Mouse (Mus musculus): ENCODE data around the gene Cfap97. TPM values are rescaled to one million over a fixed set of nuclear protein-coding genes. Genes with fewer than 3 reads are reported as not detected.
"Not testable (repeated sequence)": the region's sequence is repeated elsewhere in the genome, so short reads cannot be mapped to it uniquely, and the experiment has no call there.

Cfap97 gene
- 8.4 and 25.9 TPM in 2 replicates for total RNA-seq (2015; ENCODE audit: low replicate concordance)
- total RNA-seq (2017; ENCODE audit: low replicate concordance) = 11.1 and 13.6 TPM in 2 replicates

DNA sequence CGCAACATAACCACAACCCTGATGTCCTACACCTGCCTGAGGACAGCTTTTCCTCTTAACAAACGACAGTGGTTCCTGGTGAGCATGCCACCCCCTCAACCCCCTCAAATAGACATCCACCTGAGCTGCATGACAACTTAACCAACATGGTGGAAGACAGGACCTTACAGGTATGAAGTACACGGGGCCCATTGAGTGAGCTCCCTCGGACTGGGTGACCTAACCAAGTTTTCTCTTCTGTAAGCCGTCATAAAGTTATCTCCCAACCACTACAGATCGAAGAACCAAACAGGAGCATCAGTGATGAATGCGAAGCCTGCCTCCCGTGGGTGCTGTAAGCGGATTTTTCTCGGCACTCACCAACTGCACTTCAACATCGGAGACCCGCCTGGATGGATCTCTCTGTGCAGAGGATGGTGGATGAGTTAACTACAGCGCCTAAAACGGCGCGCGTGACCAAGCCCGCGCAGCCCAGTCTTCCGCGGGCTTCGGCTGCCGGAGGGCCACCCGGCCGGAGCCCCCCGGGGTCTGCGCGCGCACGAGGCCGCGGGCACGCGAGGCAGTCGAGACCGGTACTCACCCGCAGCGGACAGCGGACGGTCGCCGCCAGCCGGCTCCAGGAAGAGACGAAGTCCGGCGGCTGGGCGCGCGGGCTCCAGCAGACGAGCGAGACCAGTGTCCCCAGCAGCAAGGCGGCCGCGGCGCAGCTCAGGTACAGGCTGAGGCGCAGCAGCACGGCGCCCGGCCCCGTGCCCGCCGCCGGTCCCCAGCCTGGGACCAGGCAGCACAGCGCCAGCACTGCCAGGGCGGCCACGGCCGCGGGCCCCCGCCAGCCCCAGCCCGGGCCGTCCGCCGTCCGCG lies at the start of gene Cfap97:
TSS of gene Cfap97 (plus strand) at position 570 of the 861 bp plus-strand sequence.
- ATAC-seq (replicated peaks; ENCODE audit: low FRiP score, poor library complexity, severe bottlenecking) = peak; percentile 53; the same call in 1 of the 2 replicates

DNA sequence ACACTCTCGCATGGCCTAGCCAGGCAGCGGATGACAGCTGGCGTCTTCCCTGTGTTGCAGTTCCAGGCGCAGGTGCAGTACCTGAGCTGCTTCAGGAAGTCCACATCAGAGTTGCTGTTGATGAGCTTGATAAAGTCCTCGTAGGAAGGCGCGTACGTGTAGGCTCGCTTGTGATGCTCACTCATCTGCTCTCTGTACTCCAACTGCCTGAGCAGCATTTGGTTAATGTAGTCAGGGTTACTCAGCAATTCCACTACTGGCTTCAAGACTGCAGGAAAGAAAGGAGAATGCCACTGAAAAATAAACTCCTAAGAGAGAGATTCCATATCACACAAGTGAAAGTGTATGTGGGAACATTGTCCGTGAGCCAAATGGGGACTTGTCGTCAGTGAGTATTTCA lies 48.1 kb upstream of the Cfap97 start:
- ATAC-seq (replicated peaks; ENCODE audit: low FRiP score, poor library complexity, severe bottlenecking) = no peak

DNA sequence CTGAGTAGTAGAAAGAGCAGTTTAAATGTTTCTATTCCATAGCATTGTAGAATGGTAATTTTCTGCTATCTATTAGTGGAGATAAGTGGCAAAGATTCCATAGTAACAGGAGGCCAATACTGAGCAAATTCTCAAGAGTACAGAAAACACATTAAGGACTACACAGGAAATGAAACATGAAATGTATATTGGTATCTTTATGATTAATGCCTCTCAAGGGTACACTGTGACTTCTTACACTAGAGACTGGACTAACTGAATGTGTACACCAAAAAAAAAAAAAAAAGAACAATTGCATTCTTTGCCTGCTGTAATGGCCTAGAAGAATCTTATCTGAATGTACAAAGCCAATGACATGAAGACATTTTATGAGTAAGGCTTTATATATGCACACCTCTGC lies 43.9 kb upstream of the Cfap97 start:
- ATAC-seq (replicated peaks; ENCODE audit: low FRiP score, poor library complexity, severe bottlenecking) = no peak

DNA sequence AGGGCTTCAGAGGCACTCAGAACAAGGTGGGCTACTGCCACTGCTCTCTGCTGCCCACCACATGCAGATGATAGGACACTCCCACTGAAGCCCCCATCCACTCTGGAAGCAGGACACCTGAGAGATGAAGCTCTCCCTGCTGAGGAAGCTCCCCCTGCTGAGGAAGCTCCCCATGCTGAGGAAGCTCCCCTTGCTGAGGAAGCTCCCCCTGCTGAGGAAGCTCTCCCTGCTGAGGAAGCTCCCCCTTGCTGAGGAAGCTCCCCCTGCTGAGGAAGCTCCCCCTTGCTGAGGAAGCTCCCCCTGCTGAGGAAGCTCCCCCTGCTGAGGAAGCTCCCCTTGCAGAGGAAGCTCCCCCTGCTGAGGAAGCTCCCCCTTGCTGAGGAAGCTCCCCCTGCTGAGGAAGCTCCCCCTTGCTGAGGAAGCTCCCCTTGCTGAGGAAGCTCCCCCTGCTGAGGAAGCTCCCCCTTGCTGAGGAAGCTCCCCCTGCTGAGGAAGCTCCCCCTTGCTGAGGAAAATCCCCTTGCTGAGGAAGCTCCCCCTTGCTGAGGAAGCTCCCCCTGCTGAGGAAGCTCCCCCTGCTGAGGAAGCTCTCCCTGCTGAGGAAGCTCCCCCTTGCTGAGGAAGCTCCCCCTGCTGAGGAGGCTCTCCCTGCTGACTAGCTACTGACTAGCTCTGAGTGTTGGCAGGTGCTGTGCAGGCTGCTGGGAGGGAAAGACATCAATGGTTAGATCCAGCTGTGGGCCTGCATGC lies 38.0 kb upstream of the Cfap97 start:
- not testable (repeated sequence) for ATAC-seq (replicated peaks; ENCODE audit: low FRiP score, poor library complexity, severe bottlenecking)

DNA sequence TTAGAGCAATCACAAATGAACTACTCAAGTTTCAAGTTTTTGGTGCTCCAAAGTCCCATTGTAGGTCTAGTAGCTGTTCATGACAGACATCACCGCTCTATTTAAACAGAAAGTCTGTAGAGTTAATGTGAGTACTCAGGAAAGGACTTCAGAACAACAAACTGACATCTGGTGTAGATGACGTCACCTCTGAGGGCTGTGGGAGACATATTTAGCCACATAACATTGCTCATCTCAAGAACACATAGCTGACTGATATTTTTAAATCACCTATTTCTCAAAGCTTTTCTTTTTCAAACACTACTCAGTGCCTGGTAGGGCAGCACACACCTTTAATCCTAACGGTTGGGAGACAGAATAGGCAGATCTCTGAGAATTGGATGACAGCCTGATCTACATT lies 34.4 kb upstream of the Cfap97 start:
- no peak for ATAC-seq (replicated peaks; ENCODE audit: low FRiP score, poor library complexity, severe bottlenecking)

DNA sequence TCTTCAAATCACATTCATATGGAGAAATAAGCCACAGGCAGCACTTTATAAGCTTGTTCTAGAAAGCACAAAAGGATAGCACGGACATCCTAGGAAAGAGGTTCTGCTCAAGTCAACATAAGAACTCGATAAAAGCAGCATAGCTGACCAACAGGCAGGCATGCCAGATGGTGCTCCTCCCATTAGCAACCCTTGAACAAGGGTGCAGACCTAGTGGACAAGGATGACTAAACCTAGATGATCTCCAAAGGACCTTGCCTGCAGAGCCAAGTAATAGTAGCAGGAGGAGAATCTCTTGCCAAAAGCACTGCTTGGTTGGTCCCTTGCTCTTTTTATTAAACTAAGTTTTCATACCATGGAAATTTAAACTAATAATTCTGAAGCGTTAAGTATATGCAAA lies 32.4 kb upstream of the Cfap97 start:
- ATAC-seq (replicated peaks; ENCODE audit: low FRiP score, poor library complexity, severe bottlenecking) = no peak

DNA sequence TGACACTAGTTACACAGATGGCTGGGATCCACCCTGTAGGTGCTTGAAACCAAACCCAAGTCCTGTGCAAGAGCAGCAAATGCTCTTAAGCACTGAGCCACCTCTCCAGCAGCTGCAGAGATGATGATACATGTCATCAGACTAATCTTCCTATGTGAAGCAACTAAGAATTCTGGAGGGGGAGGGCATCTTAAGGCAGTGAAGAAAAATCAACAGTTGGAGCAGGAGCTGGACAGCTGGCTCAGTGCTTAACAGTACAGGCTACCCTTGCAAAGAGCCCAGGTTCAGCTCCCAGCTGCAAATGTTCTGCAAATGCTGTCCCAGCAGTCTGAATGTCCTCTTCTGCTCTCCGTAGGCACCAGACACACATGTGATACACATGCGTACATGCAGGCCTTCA lies 29.1 kb upstream of the Cfap97 start:
- no peak for ATAC-seq (replicated peaks; ENCODE audit: low FRiP score, poor library complexity, severe bottlenecking)

DNA sequence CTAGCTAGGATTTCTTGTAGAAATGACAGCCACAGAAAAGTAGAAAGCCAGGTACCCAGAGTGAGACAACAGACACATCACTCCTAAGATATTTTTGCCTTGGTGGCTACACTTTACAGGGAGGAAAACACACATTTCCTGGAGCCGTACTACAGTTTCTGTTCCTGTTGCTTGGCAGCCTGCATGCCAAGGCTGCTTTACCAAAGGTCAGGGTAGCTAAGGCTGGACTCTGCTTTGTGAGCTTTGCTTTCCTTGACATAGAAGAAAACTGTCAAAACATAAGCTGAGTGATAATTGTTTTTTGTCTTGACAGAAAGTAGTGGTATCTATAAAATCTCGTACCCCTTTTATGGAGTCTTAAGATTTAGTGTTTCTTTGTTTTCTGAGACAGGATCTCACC lies 21.1 kb upstream of the Cfap97 start:
- ATAC-seq (replicated peaks; ENCODE audit: low FRiP score, poor library complexity, severe bottlenecking) = no peak

DNA sequence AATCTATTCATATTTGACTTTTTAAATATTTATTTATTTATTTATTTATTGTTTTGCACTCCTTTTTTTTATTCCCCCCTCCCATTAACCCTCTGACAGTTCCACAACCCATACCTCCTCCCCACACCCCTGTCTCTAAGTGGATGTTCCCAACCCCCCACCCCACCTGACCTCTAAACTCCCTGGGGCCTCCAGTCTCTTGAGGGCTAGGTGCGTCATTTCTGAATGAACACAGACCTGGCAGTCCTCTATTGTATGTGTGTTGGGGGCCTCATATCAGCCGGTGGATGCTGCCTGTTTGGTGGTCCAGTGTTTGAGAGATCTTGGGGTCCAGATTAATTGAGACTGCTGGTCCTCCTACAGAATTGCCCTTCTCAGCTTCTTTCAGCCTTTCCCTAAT lies 16.0 kb upstream of the Cfap97 start:
- ATAC-seq (replicated peaks; ENCODE audit: low FRiP score, poor library complexity, severe bottlenecking) = not testable (repeated sequence)

DNA sequence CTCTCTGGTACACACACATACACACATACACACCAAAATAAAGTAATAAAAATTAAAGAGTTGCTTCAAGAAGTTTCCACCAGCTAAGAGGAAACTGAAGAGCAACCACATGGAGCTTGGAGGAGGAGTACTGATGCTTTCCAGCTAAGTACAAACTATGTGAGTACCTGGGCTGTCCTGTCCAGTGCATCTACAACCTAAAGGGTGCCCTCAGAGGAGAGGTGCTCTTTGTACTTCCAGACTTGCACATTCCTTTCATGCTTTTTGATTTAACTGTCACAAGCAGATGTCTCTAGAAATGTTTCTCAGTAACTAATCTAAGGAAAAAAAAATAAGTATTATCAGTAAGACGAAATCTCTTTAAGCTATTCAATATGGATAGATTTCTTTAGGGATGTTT lies 14.2 kb upstream of the Cfap97 start:
- no peak for ATAC-seq (replicated peaks; ENCODE audit: low FRiP score, poor library complexity, severe bottlenecking)

DNA sequence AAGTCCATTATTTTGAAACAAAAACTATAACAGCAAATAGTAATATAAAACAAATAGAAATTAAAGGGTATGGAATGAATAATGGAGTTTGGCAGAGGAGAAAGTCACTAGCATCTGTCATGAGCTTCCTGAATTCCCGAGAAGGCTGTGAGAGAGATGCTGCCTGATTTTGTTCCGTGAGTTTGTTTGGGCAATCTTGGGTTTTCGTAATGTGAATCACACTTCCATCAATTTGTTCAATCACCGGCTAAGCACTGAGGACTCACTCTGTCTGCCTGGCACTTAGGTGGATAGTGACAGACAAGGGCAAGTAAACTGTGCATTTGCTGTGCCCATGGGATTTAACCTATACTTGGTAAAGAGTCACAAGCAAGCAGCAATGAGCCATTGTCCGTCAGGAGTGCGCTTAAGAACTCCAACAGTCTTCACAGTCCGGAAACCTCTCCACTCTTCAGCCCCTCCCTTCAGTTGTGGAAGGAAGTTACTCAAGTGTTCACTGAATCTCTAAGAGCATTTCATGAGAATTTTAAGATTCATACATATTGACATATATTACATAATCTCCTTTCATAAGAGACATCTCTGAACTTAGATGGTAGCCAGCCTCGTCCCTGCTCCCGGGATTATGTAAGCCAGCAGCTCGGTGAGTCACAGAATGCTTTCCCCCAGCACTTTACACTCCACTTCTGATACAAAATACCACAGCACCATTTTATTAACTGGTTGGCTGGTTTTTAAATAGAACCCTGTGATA lies 13.6 kb upstream of the Cfap97 start:
- no peak for ATAC-seq (replicated peaks; ENCODE audit: low FRiP score, poor library complexity, severe bottlenecking)

DNA sequence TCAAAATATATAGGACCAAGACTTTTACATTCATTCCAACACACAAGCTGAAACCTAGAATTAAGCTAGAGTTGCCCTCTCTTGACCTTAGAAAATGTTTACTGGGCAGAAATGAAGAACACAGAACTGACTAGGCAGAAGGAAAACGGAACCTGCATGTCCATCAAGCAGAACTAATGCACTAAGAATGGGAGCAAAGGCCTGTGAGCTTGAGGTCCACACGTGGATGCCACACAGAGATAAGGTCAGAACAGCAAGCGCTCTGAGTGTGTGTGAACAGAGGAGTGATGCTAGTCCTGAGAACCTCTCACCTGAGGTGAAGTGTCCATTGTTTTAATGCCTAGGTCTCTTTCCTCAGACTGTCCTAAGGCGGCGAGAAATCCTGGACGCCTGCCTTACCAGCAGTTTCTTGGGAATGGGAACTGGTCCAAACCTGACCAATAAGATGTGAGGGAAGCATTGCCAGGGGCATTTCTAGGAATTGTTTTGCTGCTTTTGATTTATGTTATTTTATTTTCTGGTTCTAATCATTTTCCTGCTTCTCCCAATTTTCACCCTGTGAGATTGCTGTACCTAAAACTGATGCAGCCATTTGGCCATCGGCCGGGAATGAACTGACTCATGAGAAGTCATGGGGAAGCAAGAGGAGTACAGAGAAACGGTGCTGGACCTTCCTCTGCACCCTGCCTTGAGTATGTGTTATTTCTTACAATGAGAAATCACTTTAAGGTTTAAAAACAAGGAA lies 11.0 kb upstream of the Cfap97 start:
- ATAC-seq (replicated peaks; ENCODE audit: low FRiP score, poor library complexity, severe bottlenecking) = no peak

DNA sequence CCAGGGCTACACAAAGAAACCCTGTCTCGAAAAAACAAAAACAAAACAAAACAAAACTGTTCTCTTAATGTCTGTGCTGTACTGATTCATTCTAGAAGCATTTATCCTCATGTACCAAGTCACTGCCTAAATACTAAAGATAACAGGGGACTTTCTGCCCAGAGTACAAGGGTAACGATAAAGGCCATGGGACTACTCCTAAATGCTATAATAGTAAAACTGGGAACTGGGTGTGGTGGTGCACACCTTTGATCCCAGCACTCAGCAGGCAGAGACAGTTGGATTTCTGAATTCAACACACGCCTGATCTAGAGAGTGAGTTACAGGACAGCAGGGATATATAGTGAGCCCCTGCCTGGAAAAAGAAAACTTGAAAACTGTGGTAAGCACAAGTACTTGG lies 9.9 kb upstream of the Cfap97 start:
- no peak for ATAC-seq (replicated peaks; ENCODE audit: low FRiP score, poor library complexity, severe bottlenecking)

DNA sequence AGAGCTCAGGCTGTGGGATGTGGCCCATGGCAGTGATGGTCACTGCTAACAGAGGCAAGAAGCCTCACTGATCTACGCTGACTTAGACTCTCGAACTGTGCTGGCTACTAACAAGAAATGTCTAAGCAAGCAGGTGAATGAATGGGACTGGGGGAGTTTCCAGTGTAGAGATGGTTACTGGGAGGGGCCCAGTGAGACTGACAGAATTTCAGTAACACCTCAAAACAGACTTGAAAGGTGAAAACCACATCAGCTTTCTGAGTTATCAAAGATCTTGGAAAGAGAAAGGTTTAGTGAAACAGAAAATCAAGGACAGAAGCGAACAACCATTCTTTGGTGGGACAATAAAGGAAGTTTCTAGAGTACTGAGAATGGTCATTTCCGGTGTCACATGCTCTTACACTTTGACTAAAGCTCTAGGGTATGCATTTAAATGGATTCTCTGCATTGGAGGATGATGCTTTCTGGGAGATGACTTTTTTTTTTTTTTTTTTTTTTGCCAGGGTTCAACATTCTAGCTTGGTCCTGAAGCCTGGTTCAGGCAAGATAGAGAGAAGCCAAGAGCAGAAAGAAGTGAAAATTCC lies 9.0 kb upstream of the Cfap97 start:
- ATAC-seq (replicated peaks; ENCODE audit: low FRiP score, poor library complexity, severe bottlenecking) = no peak

DNA sequence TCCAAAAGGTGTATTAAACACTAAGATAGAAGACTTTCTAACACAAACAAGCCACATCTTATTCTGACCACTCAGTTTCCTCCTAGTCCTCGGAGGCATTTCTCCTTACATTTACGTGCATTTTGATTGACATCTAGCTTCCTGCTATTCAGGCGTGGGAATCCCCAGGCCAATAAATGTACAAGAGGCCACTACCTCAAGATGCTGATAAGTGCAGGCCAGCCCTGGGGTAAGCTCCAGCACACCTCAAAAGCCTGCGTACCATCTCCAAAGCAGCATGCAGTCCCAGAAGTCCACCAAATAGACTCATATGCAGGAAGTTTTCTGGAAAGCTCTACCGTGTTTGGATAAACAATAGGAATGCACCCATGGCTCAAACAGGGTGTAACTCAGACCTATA lies 8.1 kb upstream of the Cfap97 start:
- no peak for ATAC-seq (replicated peaks; ENCODE audit: low FRiP score, poor library complexity, severe bottlenecking)

DNA sequence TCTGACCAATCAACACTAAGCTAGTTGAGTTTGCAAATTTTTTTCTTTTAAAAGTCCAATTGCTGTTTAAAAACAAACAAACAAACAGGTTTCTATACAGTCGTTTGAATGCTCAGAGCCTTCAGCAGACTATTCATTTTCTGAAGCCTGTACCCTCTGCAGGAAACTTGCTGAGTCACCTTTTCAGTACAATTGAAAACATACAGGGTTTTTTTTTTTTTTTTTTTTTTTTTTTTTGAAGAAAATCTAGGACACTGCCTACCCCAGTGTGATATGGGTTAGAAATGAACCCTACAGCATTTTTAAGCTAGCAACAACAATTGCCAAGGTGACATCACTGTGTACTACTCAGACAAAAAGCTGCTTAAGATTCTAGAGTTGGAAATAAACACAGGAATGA lies 7.6 kb upstream of the Cfap97 start:
- no peak for ATAC-seq (replicated peaks; ENCODE audit: low FRiP score, poor library complexity, severe bottlenecking)

DNA sequence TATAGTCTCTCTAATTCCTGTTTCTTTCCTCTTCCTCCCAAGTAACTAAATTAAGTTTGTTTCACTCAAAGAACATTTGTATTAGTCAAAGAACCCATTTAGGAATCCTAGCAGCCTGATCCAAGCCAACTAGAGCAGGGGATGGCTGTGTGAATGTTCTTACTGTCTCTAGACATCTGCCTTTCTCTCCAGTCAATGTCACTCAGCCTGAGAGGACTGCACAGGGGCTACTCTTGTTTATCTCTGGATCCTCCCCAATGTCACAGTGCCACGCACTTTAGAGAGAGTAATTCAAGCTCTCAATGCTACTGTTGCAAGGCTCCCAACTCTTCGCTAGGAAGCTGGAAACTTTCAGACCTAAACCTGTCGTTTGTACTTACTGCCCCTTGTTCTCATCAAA lies 5.4 kb upstream of the Cfap97 start:
- no peak for ATAC-seq (replicated peaks; ENCODE audit: low FRiP score, poor library complexity, severe bottlenecking)

DNA sequence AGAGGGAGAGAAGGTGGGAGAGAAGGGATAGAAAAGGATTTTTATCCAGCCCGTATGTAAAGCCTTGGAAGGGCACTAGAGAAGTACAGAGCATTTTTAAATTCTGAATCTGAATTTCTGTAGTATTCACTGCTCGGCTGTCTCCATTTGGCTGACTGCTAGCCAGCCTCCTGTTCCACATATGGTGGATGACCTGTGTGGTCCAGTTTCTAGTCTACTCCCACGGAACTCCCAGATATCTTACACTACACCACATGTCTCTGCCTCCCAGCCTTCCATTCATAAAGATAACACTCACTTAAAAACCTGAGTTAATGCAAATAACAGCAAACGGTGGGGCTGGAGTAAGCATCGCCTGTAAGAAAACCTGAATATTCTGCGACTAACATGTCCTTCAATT lies 2.3 kb upstream of the Cfap97 start:
- ATAC-seq (replicated peaks; ENCODE audit: low FRiP score, poor library complexity, severe bottlenecking) = no peak

DNA sequence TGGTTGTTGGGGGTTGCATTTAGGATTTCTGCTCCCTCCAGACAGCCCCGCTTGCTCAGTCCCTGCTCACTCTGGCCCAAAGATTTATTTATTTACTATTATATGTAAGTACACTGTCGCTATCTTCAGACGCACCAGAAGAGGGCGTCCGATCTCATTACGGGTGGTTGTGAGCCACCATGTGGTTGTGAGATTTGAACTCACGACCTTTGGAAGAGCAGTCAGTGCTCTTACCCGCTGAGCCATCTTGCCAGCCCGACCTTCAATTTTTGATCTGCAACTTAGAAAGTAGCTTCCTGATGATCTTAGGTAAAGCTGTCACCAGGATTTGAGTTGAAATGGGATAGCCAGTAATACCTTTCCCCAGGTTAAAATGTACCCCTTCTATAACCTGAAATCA lies 1.8 kb upstream of the Cfap97 start:
- ATAC-seq (replicated peaks; ENCODE audit: low FRiP score, poor library complexity, severe bottlenecking) = no peak

Data from erythroid progenitor cell, adult 5-6 weeks (primary cell).